Mouse (Mus musculus): ENCODE measurements at regions not wholly inside any gene's neighbourhood (a gene's known extent, or its start where the extent isn't known, plus 50 kb on each side); places are given as distances from the start of the nearest gene placed in this dataset.

GRCm38 (mm10) chr12:79963443-79964025 lies 149.3 kb downstream of the Zfp36l1 start:
- WGBS = 83% methylated on average over 9 of the region's 9 CpGs
- H3K9ac ChIP-seq = no peak overlapping the region
- H3K36me3 ChIP-seq = no peaks in the 10 kb centered on the region
- H3K4me3 ChIP-seq = no peak overlapping the region
- peaks cover 42% of the 10 kb centered on the region for H3K4me1 ChIP-seq
- H3K27me3 ChIP-seq = no peaks in the 10 kb centered on the region
- no peak overlapping the region; the same call in 1 of the 2 replicates for H3K27ac ChIP-seq
- no peak for ATAC-seq (ENCODE audit: insufficient number of reproducible peaks, insufficient read depth, low FRiP score, low TSS enrichment, low read depth)
- H3K4me2 ChIP-seq = no peak overlapping the region
- no peaks in the 10 kb centered on the region for H3K9me3 ChIP-seq

GRCm38 (mm10) chr12:79962649-79963236 lies 150.1 kb downstream of the Zfp36l1 start:
- Histone ChIP-seq H3K36me3 (no peaks in the 10 kb centered on the region), H3K4me1 (peaks cover 38% of the 10 kb centered on the region), H3K9me3 (no peaks in the 10 kb centered on the region), H3K4me2 (no peak overlapping the region), H3K9ac (no peak overlapping the region), H3K27me3 (no peaks in the 10 kb centered on the region), H3K4me3 (no peak overlapping the region), H3K27ac (no peak overlapping the region)
- WGBS = 93% methylated on average over 11 of the region's 11 CpGs
- no peak for ATAC-seq (ENCODE audit: insufficient number of reproducible peaks, insufficient read depth, low FRiP score, low TSS enrichment, low read depth)

GRCm38 (mm10) chr12:79961881-79962280 lies 150.9 kb downstream of the Zfp36l1 start:
- ATAC-seq (ENCODE audit: insufficient number of reproducible peaks, insufficient read depth, low FRiP score, low TSS enrichment, low read depth) = no peak
- Histone ChIP-seq H3K4me2 (no peak overlapping the region), H3K9me3 (no peaks in the 10 kb centered on the region), H3K27me3 (no peaks in the 10 kb centered on the region), H3K27ac (no peak overlapping the region), H3K36me3 (no peaks in the 10 kb centered on the region), H3K9ac (no peak overlapping the region), H3K4me3 (no peak overlapping the region), H3K4me1 (peaks cover 32% of the 10 kb centered on the region)
- WGBS = 83% methylated on average over 4 of the region's 4 CpGs

GRCm38 (mm10) chr12:79961076-79961475 lies 151.7 kb downstream of the Zfp36l1 start:
- H3K4me2 ChIP-seq = no peak overlapping the region

GRCm38 (mm10) chr12:79960446-79960845 lies 152.4 kb downstream of the Zfp36l1 start:
- H3K9me3 ChIP-seq = no peaks in the 10 kb centered on the region
- H3K4me1 ChIP-seq = peaks cover 18% of the 10 kb centered on the region
- H3K27ac ChIP-seq = no peak overlapping the region
- WGBS = 62% methylated on average over 4 of the region's 4 CpGs
- no peak overlapping the region for H3K4me3 ChIP-seq
- H3K4me2 ChIP-seq = no peak overlapping the region
- no peak for ATAC-seq (ENCODE audit: insufficient number of reproducible peaks, insufficient read depth, low FRiP score, low TSS enrichment, low read depth)
- H3K9ac ChIP-seq = no peak overlapping the region
- H3K36me3 ChIP-seq = no peaks in the 10 kb centered on the region
- H3K27me3 ChIP-seq = no peaks in the 10 kb centered on the region

More at GRCm38 (mm10) chr12:79961076-79961475, 151.7 kb downstream of the Zfp36l1 start:
- H3K9ac ChIP-seq = no peak overlapping the region
- H3K4me1 ChIP-seq = peaks cover 25% of the 10 kb centered on the region
- H3K36me3 ChIP-seq = no peaks in the 10 kb centered on the region
- 90% methylated on average over 6 of the region's 6 CpGs for WGBS
- H3K27ac ChIP-seq = no peak overlapping the region
- no peak for ATAC-seq (ENCODE audit: insufficient number of reproducible peaks, insufficient read depth, low FRiP score, low TSS enrichment, low read depth)
- no peak overlapping the region for H3K4me3 ChIP-seq
- H3K27me3 ChIP-seq = no peaks in the 10 kb centered on the region
- no peaks in the 10 kb centered on the region for H3K9me3 ChIP-seq

GRCm38 (mm10) chr12:79959540-79960305 lies 153.1 kb downstream of the Zfp36l1 start:
- no peak for ATAC-seq (ENCODE audit: insufficient number of reproducible peaks, insufficient read depth, low FRiP score, low TSS enrichment, low read depth)
- Histone ChIP-seq H3K9me3 (no peaks in the 10 kb centered on the region), H3K9ac (no peak overlapping the region)

GRCm38 (mm10) chr12:79957211-79957610 lies 155.6 kb downstream of the Zfp36l1 start:
- no peak for ATAC-seq (ENCODE audit: insufficient number of reproducible peaks, insufficient read depth, low FRiP score, low TSS enrichment, low read depth)
- WGBS = 80% methylated on average over 4 of the region's 4 CpGs
- no peak overlapping the region for H3K9ac ChIP-seq
- H3K4me2 ChIP-seq = no peak overlapping the region
- H3K36me3 ChIP-seq = no peaks in the 10 kb centered on the region
- 0 out of 2 replicates have a peak overlapping the region, but pooled peaks have one; percentile 16 for H3K27ac ChIP-seq
- peaks cover 18% of the 10 kb centered on the region for H3K4me1 ChIP-seq
- no peaks in the 10 kb centered on the region for H3K9me3 ChIP-seq
- H3K4me3 ChIP-seq = no peak overlapping the region
- H3K27me3 ChIP-seq = no peaks in the 10 kb centered on the region

More at GRCm38 (mm10) chr12:79959540-79960305, 153.1 kb downstream of the Zfp36l1 start:
- no peak overlapping the region for H3K4me2 ChIP-seq
- H3K36me3 ChIP-seq = no peaks in the 10 kb centered on the region
- WGBS = 80% methylated on average over 14 of the region's 14 CpGs
- no peak overlapping the region for H3K27ac ChIP-seq
- no peaks in the 10 kb centered on the region for H3K27me3 ChIP-seq
- H3K4me1 ChIP-seq = peaks cover 18% of the 10 kb centered on the region
- H3K4me3 ChIP-seq = no peak overlapping the region

GRCm38 (mm10) chr12:79956351-79956750 lies 156.5 kb downstream of the Zfp36l1 start:
- no peak overlapping the region for H3K4me3 ChIP-seq
- 94% methylated on average over 6 of the region's 6 CpGs for WGBS
- ATAC-seq (ENCODE audit: insufficient number of reproducible peaks, insufficient read depth, low FRiP score, low TSS enrichment, low read depth) = no peak
- no peaks in the 10 kb centered on the region for H3K36me3 ChIP-seq
- no peaks in the 10 kb centered on the region for H3K27me3 ChIP-seq
- no peaks in the 10 kb centered on the region for H3K9me3 ChIP-seq
- H3K4me1 ChIP-seq = peaks cover 21% of the 10 kb centered on the region
- no peak overlapping the region for H3K9ac ChIP-seq
- H3K27ac ChIP-seq = no peak overlapping the region
- no peak overlapping the region for H3K4me2 ChIP-seq

- peaks cover 21% of the 10 kb centered on the region for H3K4me1 ChIP-seq
- 89% methylated on average over 2 of the region's 2 CpGs for WGBS
- no peak overlapping the region for H3K9ac ChIP-seq
- ATAC-seq (ENCODE audit: insufficient number of reproducible peaks, insufficient read depth, low FRiP score, low TSS enrichment, low read depth) = no peak
- no peaks in the 10 kb centered on the region for H3K36me3 ChIP-seq
- no peak overlapping the region for H3K27ac ChIP-seq
- no peak overlapping the region for H3K4me2 ChIP-seq
- H3K4me3 ChIP-seq = no peak overlapping the region
- H3K27me3 ChIP-seq = no peaks in the 10 kb centered on the region
- H3K9me3 ChIP-seq = no peaks in the 10 kb centered on the region
These were observed 157.3 kb downstream of the Zfp36l1 start for GRCm38 (mm10) chr12:79955501-79955900.

GRCm38 (mm10) chr12:79950579-79951112 lies 162.2 kb downstream of the Zfp36l1 start:
- no peaks in the 10 kb centered on the region for H3K9me3 ChIP-seq
- no peak for ATAC-seq (ENCODE audit: insufficient number of reproducible peaks, insufficient read depth, low FRiP score, low TSS enrichment, low read depth)
- peaks cover 43% of the 10 kb centered on the region for H3K4me1 ChIP-seq
- 86% methylated on average over 7 of the region's 7 CpGs for WGBS
- H3K4me2 ChIP-seq = no peak overlapping the region
- no peak overlapping the region for H3K9ac ChIP-seq
- H3K27ac ChIP-seq = no peak overlapping the region
- no peak overlapping the region for H3K4me3 ChIP-seq
- no peaks in the 10 kb centered on the region for H3K27me3 ChIP-seq
- H3K36me3 ChIP-seq = no peaks in the 10 kb centered on the region

GRCm38 (mm10) chr12:79949101-79949824 lies 163.6 kb downstream of the Zfp36l1 start:
- Histone ChIP-seq H3K27ac (peak overlapping the region; percentile 74), H3K36me3 (no peaks in the 10 kb centered on the region), H3K4me3 (no peak overlapping the region), H3K27me3 (no peaks in the 10 kb centered on the region), H3K4me2 (no peak overlapping the region), H3K9me3 (no peaks in the 10 kb centered on the region), H3K9ac (no peak overlapping the region), H3K4me1 (peaks cover 48% of the 10 kb centered on the region)
- 43% methylated on average over 14 of the region's 14 CpGs for WGBS
- no peak for ATAC-seq (ENCODE audit: insufficient number of reproducible peaks, insufficient read depth, low FRiP score, low TSS enrichment, low read depth)
